Mouse (Mus musculus): ENCODE data around the gene Pomgnt2.

The Pomgnt2 gene

DNA sequence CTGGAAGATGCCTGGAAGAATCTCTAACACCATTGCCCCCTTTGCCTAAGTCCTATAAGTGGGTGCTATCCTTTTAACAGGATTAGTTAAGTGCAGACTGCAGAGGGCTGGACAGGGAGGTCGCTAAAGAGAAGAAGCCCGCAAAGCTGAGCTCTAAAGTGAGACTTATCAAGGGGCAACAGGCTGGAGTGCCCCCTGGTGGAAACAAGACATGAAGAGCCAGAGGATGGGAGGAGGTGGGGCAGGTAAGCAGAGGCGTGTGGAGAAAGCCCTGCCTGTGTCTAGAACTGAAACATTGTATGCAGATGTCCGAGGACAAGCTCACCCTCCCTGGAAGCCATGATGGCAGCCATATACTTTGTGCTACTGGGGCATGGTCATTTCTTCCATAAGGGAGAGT lies 16.7 kb upstream of the Pomgnt2 start:
- no peak for DNase-seq (ENCODE audit: low spot score)

DNA sequence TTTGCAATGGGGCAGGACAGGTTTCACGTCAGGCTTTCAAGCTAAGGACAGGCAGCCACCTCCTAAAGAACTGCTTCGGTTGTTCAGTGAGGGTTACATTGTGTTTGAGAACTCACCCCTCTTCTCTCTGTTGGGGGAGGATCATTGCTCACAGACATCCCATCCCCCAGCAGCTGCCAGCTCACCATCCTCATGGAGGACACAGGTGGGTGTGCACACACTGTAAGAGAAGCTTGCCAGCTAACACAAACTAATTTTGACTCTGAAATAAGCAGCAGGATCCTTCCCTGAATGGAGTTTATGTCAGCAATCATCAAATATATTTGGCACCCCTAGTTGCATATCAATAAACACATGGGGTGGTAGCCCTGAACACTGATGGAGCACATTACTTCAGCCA lies 15.9 kb upstream of the Pomgnt2 start:
- no peak for DNase-seq (ENCODE audit: low spot score)

DNA sequence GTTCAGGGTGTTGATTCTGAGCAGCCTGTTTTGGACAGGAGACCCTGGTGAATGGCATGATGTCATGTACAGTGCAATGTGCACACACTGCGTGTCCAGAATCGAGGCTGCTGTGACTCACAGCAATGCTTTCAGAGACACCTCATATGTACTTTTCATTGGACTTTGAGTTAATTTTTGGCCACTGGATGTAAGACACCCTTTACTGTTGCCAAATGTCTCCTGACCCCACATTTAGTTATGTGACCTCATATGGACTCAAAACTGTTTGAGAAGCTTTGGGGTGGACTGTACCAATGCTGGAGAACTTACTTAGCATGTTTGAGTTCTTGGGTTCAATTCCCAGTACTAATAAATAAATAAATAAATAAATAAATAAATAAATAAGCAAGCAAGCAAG lies 13.8 kb upstream of the Pomgnt2 start:
- DNase-seq (ENCODE audit: low spot score) = no peak

DNA sequence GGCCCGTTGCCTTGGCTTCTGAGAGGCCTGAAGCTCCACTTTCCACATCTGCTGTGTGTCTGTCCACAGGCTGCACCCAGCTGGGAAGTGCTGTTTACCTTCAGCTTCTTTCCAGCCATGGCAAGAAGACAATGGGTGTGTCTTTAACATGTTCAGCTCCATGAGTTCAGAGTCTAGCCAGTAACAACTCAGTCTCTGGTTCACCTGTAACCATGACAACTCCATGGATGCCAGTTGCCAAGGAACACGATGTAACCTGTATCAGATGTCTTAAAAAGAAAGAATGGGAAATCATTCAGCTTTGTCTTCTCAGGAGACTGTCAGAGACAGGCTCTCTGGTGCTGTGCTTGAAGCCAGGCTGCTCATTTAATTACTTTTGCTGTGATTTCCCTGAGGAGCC lies 12.0 kb upstream of the Pomgnt2 start:
- no peak for DNase-seq (ENCODE audit: low spot score)

DNA sequence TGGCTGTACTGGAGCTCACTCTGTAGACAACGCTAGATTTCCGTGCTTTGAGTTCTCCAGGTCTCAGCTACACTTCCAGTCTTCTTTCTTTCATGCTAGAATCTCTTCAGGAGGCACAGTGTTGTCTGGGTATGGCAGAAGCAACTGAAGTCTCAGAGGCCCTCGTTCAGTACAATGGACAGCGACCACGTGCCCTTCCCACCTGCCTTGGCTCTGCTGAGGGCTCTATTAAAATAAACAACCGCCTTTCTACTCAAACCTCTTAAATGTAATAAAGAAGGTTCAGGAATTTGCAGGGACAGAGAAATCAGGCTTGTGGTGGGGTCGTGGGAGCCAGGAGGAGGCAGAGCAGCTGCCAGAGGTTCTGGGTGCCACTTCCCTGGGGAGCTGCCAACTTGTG lies 9.7 kb upstream of the Pomgnt2 start:
- DNase-seq (ENCODE audit: low spot score) = no peak

- DNase-seq (ENCODE audit: low spot score) = no peak
These were observed 9.3 kb upstream of the Pomgnt2 start for GRCm38 (mm10) chr9:122006175-122006574.

- no peak for DNase-seq (ENCODE audit: low spot score)
These were observed 1.1 kb upstream of the Pomgnt2 start for GRCm38 (mm10) chr9:121997978-121998377.

GRCm38 (mm10) chr9:121995508-121996131 lies 1.3 kb downstream of the Pomgnt2 start:
- peak; percentile 75 for DNase-seq (ENCODE audit: low spot score)

GRCm38 (mm10) chr9:121995077-121995476 lies 1.8 kb downstream of the Pomgnt2 start:
- DNase-seq (ENCODE audit: low spot score) = no peak

DNA sequence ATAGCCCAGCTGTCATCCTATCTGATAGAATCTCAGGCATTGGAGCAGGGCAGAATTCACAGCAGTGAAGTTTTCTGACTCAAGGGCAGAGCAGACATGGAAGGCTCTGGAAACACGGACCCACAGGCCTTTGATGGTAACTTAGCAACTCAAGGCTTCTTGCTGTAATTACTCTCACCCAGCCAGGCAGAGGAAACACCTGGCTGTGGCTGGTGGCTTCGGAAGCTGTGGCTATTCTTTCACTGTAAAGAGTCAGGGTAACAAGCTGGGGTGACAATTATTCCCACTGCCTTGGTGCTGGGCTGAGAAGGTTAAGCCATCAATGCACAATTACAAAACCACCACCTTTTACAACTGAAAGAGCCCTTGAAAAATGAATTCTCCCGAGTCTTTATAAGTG lies 3.9 kb downstream of the Pomgnt2 start:
- no peak for DNase-seq (ENCODE audit: low spot score)

GRCm38 (mm10) chr9:121991041-121991440 lies 5.9 kb downstream of the Pomgnt2 start:
- DNase-seq (ENCODE audit: low spot score) = no peak

GRCm38 (mm10) chr9:121989536-121989935 lies 7.4 kb downstream of the Pomgnt2 start:
- no peak for DNase-seq (ENCODE audit: low spot score)

DNA sequence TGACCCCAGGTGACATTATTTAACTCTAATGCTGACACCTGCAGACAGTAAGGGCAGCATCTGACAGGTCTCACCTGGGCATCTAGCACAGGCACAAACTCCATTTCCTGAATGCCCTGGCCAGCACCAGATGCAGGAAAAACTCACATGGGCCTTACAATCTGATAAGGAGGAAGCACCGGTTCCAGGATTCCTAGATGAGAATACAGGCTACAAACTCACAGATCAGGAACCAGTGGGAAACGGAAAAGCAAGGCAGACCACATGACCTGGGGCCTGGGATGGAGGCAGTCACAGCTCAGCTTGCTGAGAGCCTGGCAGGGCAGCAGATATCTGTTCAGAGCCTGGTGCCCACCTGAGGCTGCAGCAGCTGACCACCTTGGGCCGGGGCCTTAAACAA lies 8.0 kb downstream of the Pomgnt2 start:
- no peak for DNase-seq (ENCODE audit: low spot score)

DNA sequence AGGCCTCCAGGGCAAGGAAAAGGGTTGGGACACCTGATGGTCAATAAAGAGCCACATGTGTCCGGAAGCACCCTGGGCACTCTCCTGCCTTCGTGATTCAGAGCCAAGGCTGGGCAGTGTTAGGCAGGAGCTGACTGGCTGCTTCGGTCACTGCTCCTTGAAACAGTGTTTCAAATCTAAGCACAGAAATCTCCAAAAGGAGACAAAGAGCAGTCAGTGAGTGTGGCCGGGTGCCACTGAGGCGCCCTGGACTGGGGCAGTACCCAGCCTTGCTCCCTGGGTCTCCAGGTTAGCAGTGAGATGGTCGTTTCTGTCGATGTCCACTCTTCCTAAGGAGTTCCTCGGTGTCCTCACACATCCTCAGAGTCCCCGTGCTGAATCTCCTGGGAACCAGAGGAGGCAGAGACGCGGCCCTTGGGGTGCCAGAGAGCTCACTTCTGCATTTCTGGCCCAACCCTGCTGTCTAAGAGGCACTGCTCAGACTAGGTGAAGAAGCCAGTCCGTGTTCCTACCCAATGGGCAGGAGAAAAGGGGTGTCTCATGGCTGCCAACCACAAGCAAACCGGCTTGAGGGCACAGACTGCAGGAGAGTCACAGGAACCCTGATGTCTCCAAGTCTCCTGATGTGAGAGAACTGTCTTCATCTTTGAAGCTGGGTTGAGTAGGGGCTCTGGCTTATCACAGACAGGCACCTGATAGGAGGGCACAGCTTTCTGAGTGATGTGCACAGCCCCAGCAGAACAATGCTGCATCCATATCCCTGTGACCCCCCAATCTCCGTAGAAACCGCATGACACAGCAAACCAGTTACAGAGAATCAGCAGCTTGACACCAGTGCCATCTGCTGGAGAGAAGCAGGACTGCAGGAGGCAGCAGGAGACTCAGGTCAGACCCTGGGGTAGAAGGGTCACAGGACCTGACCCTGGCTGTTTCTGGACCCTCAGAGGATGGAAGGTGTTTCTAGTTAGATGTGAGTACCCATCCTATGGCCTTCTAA lies 12.1 kb downstream of the Pomgnt2 start:
- DNase-seq (ENCODE audit: low spot score) = peak; percentile 70

DNA sequence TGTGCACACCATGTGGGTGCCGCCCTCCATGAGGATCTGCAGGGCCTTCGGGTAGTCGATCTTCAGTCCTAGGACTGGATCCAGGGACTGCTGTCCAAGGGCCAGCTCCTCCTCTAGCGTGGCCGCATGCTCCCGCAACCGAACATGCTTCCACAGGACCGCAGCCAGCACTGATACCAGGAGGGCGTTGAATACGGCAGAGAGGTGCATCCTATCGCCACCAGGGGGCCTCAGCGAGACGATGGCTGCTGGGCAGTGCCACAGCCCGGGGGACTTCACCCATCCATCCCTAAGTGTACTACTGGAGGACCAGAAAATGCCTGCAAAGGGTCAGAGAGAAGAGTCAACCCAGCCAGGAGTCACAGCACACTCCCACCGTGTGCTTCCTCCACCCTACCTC lies 13.4 kb downstream of the Pomgnt2 start:
- DNase-seq (ENCODE audit: low spot score) = peak; percentile 63

- no peak for DNase-seq (ENCODE audit: low spot score)
These were observed 14.2 kb downstream of the Pomgnt2 start for GRCm38 (mm10) chr9:121982665-121983064.

DNA sequence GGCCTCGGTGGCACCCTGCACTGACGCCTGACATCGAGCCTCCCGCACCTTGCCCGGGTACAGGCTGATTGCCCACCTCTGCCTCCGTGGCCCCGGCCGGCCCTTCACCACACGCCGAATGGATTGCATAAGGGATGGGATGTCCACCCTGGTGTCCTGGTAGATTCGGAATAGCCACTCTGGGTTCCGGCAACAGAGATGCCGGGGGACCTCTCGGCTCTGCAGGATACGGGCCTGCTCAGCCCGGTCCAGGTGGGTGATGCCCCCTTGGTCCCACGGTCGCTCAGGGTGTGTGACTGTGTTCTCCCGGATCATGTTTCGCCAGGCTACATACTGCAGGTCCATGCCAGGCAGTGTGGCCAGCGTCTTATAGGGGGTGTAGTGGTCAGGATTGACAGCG lies 14.7 kb downstream of the Pomgnt2 start:
- no peak for DNase-seq (ENCODE audit: low spot score)

DNA sequence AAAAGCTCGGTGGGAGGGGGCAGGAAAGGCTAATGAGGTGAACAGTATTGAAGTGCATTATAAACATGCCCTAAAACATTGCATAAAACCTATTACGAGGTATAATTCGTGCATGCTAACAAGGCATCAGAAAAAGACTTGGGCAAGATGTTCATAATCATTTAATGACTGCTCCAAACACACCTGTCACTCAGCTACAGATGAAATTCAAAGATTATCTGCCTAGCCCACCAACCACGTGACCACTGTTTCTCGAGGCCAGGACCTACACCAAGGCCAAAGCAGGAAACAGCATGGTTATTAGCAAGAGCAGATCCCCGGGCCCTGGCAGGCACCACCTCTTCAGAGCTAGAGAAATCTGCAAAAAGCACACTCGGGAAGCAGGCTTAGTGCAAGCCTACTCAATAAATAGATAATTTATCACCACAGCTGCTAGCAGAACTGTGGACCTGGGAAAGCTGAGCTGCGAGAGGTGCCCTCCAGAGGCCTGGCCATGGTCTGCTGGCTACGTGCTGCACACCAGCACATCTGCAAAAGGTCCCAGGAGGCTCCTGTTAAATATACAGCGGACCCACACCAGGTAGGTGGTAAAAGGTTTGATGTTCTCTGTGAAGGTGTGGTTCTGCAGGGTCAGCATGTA lies 15.3 kb downstream of the Pomgnt2 start:
- no peak for DNase-seq (ENCODE audit: low spot score)

- DNase-seq (ENCODE audit: low spot score) = no peak
These were observed 15.9 kb downstream of the Pomgnt2 start for GRCm38 (mm10) chr9:121981046-121981445.

DNA sequence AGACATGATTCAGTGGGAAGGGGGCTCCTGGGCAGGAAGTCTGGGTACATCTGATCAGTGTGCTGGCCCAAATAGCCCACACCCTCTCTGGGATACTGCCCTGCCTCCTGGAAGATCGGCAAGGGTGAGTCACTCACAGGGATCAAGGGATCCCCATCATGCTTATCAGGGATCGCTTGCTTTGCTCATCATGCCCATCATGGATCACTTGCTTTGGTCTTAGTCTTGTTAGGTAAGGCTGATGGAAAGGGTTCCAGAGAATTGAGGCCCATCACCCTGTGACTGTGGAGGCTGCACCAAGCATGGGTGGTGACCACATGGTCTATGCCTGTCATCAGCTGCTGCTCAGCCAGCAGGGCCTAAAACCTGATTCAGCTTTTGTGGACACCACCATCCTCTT lies 21.6 kb downstream of the Pomgnt2 start:
- DNase-seq (ENCODE audit: low spot score) = no peak

GRCm38 (mm10) chr9:121974141-121974986 lies 22.5 kb downstream of the Pomgnt2 start:
- DNase-seq (ENCODE audit: low spot score) = no peak

GRCm38 (mm10) chr9:121973207-121973606 lies 23.7 kb downstream of the Pomgnt2 start:
- no peak for DNase-seq (ENCODE audit: low spot score)
